Mouse (Mus musculus) embryonic fibroblast, embryonic 13.5 days (primary cell): Measurements from ENCODE around the gene Btn2a2.
A peak's percentile ranks its signal among the peaks of the same experiment; 100 is the strongest.

ENCODE experiments used
- CTCF ChIP-seq: IDR thresholded peaks from 2 replicates; pipeline ENCODE4 v1.5.1; 2011; ENCODE audit warnings: mild to moderate bottlenecking, control low read depth, low read length, moderate library complexity, borderline replicate concordance; ENCODE audit not compliant: insufficient read depth
- POLR2A ChIP-seq: IDR thresholded peaks from 2 replicates; pipeline ENCODE4 v1.6.1; 2011; ENCODE audit warnings: low read depth, mild to moderate bottlenecking, control low read depth, low read length, moderate library complexity

- TF ChIP-seq CTCF (no peak), POLR2A (peak; percentile 67)
Observed at GRCm38 (mm10) chr13:23431351-23431771, 57.3 kb downstream of the Btn2a2 start.
